Mouse (Mus musculus) forebrain, embryonic 15.5 days (tissue): ENCODE measurements around the gene Krtap5-3. TPM values are rescaled to one million over a fixed set of nuclear protein-coding genes. Genes with fewer than 3 reads are reported as not detected.
"Not testable (repeated sequence)": the region's sequence is repeated elsewhere in the genome, so short reads cannot be mapped to it uniquely, and the experiment has no call there.

Experiments used
- ATAC-seq: fragments of 200-750 bp; cut with Nextera tagmentation; replicated peaks from 2 replicates; pipeline ENCODE4 v1.8.0; 2017; ENCODE audit warnings: mild to moderate bottlenecking, moderate TSS enrichment, moderate library complexity
- H3K27ac ChIP-seq: fragments of 300-500 bp; sonication (generic); replicated peaks from 2 replicates; pipeline ENCODE4 v1.5.1; 2015; ENCODE audit warnings: mild to moderate bottlenecking, inconsistent platforms
- H3K27me3 ChIP-seq: fragments of 300-500 bp; sonication (generic); 2 replicates; pipeline ENCODE4 v1.6.1; 2015; ENCODE audit warnings: inconsistent platforms
- H3K36me3 ChIP-seq: fragments of 300-500 bp; sonication (generic); 2 replicates; pipeline ENCODE4 v1.6.1; 2015; ENCODE audit warnings: mild to moderate bottlenecking, inconsistent platforms
- H3K4me1 ChIP-seq: fragments of 300-500 bp; sonication (generic); 2 replicates; pipeline ENCODE4 v1.6.1; 2015; ENCODE audit warnings: inconsistent platforms
- H3K4me2 ChIP-seq: fragments of 300-500 bp; sonication (generic); replicated peaks from 2 replicates; pipeline ENCODE4 v1.6.1; 2015; ENCODE audit warnings: mild to moderate bottlenecking, inconsistent platforms
- H3K4me3 ChIP-seq: fragments of 300-500 bp; sonication (generic); 2 replicates; pipeline ENCODE4 v1.5.1; 2015; ENCODE audit warnings: mild to moderate bottlenecking, inconsistent platforms
- H3K9ac ChIP-seq: fragments of 300-500 bp; sonication (generic); replicated peaks from 2 replicates; pipeline ENCODE4 v1.6.1; 2015; ENCODE audit warnings: mild to moderate bottlenecking, inconsistent platforms
- H3K9me3 ChIP-seq: fragments of 300-500 bp; sonication (generic); 2 replicates; pipeline ENCODE4 v1.6.1; 2016; ENCODE audit warnings: inconsistent platforms
- WGBS: fragments of 180-500 bp; shearing (Covaris S2); methylation state at CpG from one replicate; pipeline ENCODE4 v1.1.7; 2015; ENCODE audit warnings: mixed read lengths; 5-methylcytosine and 5-hydroxymethylcytosine counted together
- polyA plus RNA-seq: library from polyadenylated mRNA; unstranded; fragments of >200 nt; fragmentation: Nextera tagmentation; extraction: Ambion mirVana; gene quantifications from 2 replicates; pipeline ENCODE4 v1.2.1, GENCODE M21; 2015

The Krtap5-3 gene
- polyA plus RNA-seq, 1 experiment from 2014 or later: not detected

- Histone ChIP-seq H3K4me3 (no peak overlapping the region), H3K36me3 (no peaks in the 10 kb centered on the region), H3K27me3 (no peaks in the 10 kb centered on the region), H3K9me3 (no peaks in the 10 kb centered on the region), H3K4me1 (no peaks in the 10 kb centered on the region), H3K9ac (no peak overlapping the region), H3K27ac (no peak overlapping the region), H3K4me2 (no peak overlapping the region)
- ATAC-seq: no peak
Observed at GRCm38 (mm10) chr7:142205488-142205887, 4.3 kb downstream of the Krtap5-3 start.

- not testable (repeated sequence) for H3K4me3 ChIP-seq, H3K9me3 ChIP-seq, ATAC-seq, H3K27ac ChIP-seq, H3K36me3 ChIP-seq, H3K9ac ChIP-seq, H3K4me2 ChIP-seq, H3K4me1 ChIP-seq, H3K27me3 ChIP-seq
- WGBS: 62% methylated on average over 5 of the region's 5 CpGs
Observed at GRCm38 (mm10) chr7:142206891-142207290, 5.7 kb downstream of the Krtap5-3 start.

- no peaks in the 10 kb centered on the region for H3K27me3 ChIP-seq
- no peaks in the 10 kb centered on the region for H3K36me3 ChIP-seq
- WGBS: 85% methylated on average over 1 of the region's 1 CpGs
- no peak within 1 kb of the TSS for H3K9ac ChIP-seq
- no peak within 1 kb of the TSS for H3K27ac ChIP-seq
- H3K4me3 ChIP-seq: no peak within 1 kb of the TSS
- no peak for ATAC-seq
- H3K9me3 ChIP-seq: no peaks in the 10 kb centered on the region
- no peaks in the 10 kb centered on the region for H3K4me1 ChIP-seq
- no peak within 1 kb of the TSS for H3K4me2 ChIP-seq
Observed at GRCm38 (mm10) chr7:142211559-142211958, 10.4 kb downstream of the Krtap5-3 start, which contains the start of gene Gm7579. Gm7579 (plus strand) TSS chr7:142211859.

- not testable (repeated sequence) for H3K4me3 ChIP-seq, H3K36me3 ChIP-seq, H3K9me3 ChIP-seq, H3K27ac ChIP-seq, H3K9ac ChIP-seq, H3K4me1 ChIP-seq, ATAC-seq, H3K27me3 ChIP-seq, H3K4me2 ChIP-seq
- WGBS: 50% methylated on average over 1 of the region's 1 CpGs
Observed at GRCm38 (mm10) chr7:142212136-142212535, 11.0 kb downstream of the Krtap5-3 start.

GRCm38 (mm10) chr7:142224518-142224917, 23.4 kb downstream of the Krtap5-3 start:
- Histone ChIP-seq H3K27ac (no peak overlapping the region), H3K4me3 (no peak overlapping the region), H3K27me3 (no peaks in the 10 kb centered on the region), H3K36me3 (no peaks in the 10 kb centered on the region), H3K9me3 (no peaks in the 10 kb centered on the region), H3K9ac (no peak overlapping the region), H3K4me1 (no peaks in the 10 kb centered on the region), H3K4me2 (no peak overlapping the region)
- no peak for ATAC-seq
- WGBS: 54% methylated on average over 2 of the region's 2 CpGs

- ATAC-seq: not testable (repeated sequence)
- WGBS: 47% methylated on average over 3 of the region's 3 CpGs
Observed at GRCm38 (mm10) chr7:142229871-142230270, 28.7 kb downstream of the Krtap5-3 start, which contains the start of gene Krtap5-5. Krtap5-5 (minus strand) TSS chr7:142229971.

GRCm38 (mm10) chr7:142231540-142231939, 30.4 kb downstream of the Krtap5-3 start:
- H3K36me3 ChIP-seq: no peaks in the 10 kb centered on the region
- H3K9me3 ChIP-seq: no peaks in the 10 kb centered on the region
- H3K4me1 ChIP-seq: no peaks in the 10 kb centered on the region
- H3K27ac ChIP-seq: no peak overlapping the region
- no peak overlapping the region for H3K4me3 ChIP-seq
- ATAC-seq: no peak
- no peak overlapping the region for H3K9ac ChIP-seq
- no peak overlapping the region for H3K4me2 ChIP-seq
- no peaks in the 10 kb centered on the region for H3K27me3 ChIP-seq
- WGBS: 48% methylated on average over 1 of the region's 1 CpGs

More at GRCm38 (mm10) chr7:142229871-142230270, 28.7 kb downstream of the Krtap5-3 start, which contains the start of gene Krtap5-5:
- not testable (repeated sequence) for H3K9ac ChIP-seq, H3K4me2 ChIP-seq, H3K4me3 ChIP-seq, H3K36me3 ChIP-seq, H3K4me1 ChIP-seq, H3K27ac ChIP-seq, H3K9me3 ChIP-seq, H3K27me3 ChIP-seq

GRCm38 (mm10) chr7:142240978-142241377, 39.8 kb downstream of the Krtap5-3 start, which contains the start of gene Gm40460:
Gm40460 (minus strand) TSS chr7:142241078.
- Histone ChIP-seq H3K9me3 (no peaks in the 10 kb centered on the region), H3K4me3 (no peak within 1 kb of the TSS), H3K36me3 (no peaks in the 10 kb centered on the region), H3K9ac (no peak within 1 kb of the TSS), H3K4me1 (no peaks in the 10 kb centered on the region), H3K27me3 (no peaks in the 10 kb centered on the region), H3K4me2 (no peak within 1 kb of the TSS), H3K27ac (no peak within 1 kb of the TSS)
- WGBS: 65% methylated on average over 2 of the region's 2 CpGs
- ATAC-seq: no peak

GRCm38 (mm10) chr7:142249824-142250223, 48.7 kb downstream of the Krtap5-3 start:
- 0% methylated on average over 1 of the region's 1 CpGs for WGBS
- H3K9ac ChIP-seq: no peak overlapping the region
- no peak overlapping the region for H3K4me3 ChIP-seq
- H3K4me1 ChIP-seq: no peaks in the 10 kb centered on the region
- H3K27ac ChIP-seq: no peak overlapping the region
- no peaks in the 10 kb centered on the region for H3K9me3 ChIP-seq
- no peaks in the 10 kb centered on the region for H3K27me3 ChIP-seq
- H3K36me3 ChIP-seq: no peaks in the 10 kb centered on the region
- no peak for ATAC-seq
- H3K4me2 ChIP-seq: no peak overlapping the region

Other genes starting within 250 kb of the Krtap5-3 start
- 52.5 and 54.3 TPM in 2 replicates for gene Mob2, start 140.3 kb upstream of the Krtap5-3 start, polyA plus RNA-seq
- gene Dusp8, start 105.5 kb upstream of the Krtap5-3 start, polyA plus RNA-seq: 90.8 and 93.5 TPM in 2 replicates
- gene Gm45618, start 80.6 kb upstream of the Krtap5-3 start, polyA plus RNA-seq: 0.60 TPM in 1 of 2 replicates, not detected in the other
- gene Gm39115, start 65.3 kb upstream of the Krtap5-3 start, polyA plus RNA-seq: not detected in 2 replicates
- gene Gm45337, start 56.8 kb upstream of the Krtap5-3 start, polyA plus RNA-seq: not detected in 2 replicates
- not detected in 2 replicates for gene Gm29735, start 44.3 kb upstream of the Krtap5-3 start, polyA plus RNA-seq
- not detected in 2 replicates for gene Gm4553, start 35.6 kb upstream of the Krtap5-3 start, polyA plus RNA-seq
- gene Krtap5-2, start 25.4 kb upstream of the Krtap5-3 start, polyA plus RNA-seq: not detected in 2 replicates
- not detected in 2 replicates for gene Gm10153, start 11.0 kb upstream of the Krtap5-3 start, polyA plus RNA-seq
- gene Gm7579, start 10.5 kb downstream of the Krtap5-3 start, polyA plus RNA-seq: not detected in 2 replicates
- not detected in 2 replicates for gene Krtap5-5, start 28.6 kb downstream of the Krtap5-3 start, polyA plus RNA-seq
- not detected in 2 replicates for gene Gm40460, start 39.7 kb downstream of the Krtap5-3 start, polyA plus RNA-seq
- not detected in 2 replicates for gene Gm2431, start 57.0 kb downstream of the Krtap5-3 start, polyA plus RNA-seq
- not detected in 2 replicates for gene Gm4559, start 73.0 kb downstream of the Krtap5-3 start, polyA plus RNA-seq
- not detected in 2 replicates for gene Krtap5-1, start 95.8 kb downstream of the Krtap5-3 start, polyA plus RNA-seq
- gene Krtap5-4, start 102.2 kb downstream of the Krtap5-3 start, polyA plus RNA-seq: not detected in 2 replicates
- gene Ifitm10, start 172.4 kb downstream of the Krtap5-3 start, polyA plus RNA-seq: 2.4 and 3.1 TPM in 2 replicates
- 1.0 and 3.0 TPM in 2 replicates for gene Gm49369, start 181.3 kb downstream of the Krtap5-3 start, polyA plus RNA-seq
- gene Ctsd, start 186.7 kb downstream of the Krtap5-3 start, polyA plus RNA-seq: 195 and 218 TPM in 2 replicates
- gene Syt8, start 233.5 kb downstream of the Krtap5-3 start, polyA plus RNA-seq: not detected in 2 replicates
- 0.73 and 0.93 TPM in 2 replicates for gene Tnni2, start 240.4 kb downstream of the Krtap5-3 start, polyA plus RNA-seq